Mouse (Mus musculus): Measurements from ENCODE around the gene Gm49322.

DNA sequence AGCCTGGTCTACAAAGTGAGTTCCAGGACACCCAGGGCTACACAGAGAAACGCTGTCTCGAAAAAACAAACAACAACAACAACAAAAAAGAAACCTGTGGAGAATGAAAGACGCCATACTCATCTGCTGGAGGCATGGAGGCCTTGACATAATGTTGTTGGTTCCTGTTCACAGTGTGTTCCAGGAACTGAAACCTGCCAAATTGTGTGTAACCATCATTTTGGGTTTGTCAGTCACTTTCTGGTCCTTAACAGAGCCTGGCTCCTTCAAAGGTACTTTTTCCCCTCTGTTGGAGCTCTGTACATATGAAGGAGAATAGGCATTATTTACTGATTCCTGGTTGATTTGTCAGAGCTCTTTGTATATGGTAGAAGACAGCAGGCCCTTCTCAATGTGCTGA, 6.1 kb downstream of the Gm49322 start:
- TF ChIP-seq POLR2A (IDR thresholded peaks at IDR 0.05; ENCODE audit: low read depth, low read length) (no peak), CTCF (IDR thresholded peaks at IDR 0.05; ENCODE audit: extremely low read depth, insufficient read length, insufficient replicate concordance, low read depth, low read length) (no peak)

Data from small intestine, adult 2 months (tissue).